Mouse (Mus musculus): ENCODE results near the gene Gm21973. TPM values are rescaled to one million over a fixed set of nuclear protein-coding genes. Genes with fewer than 3 reads are reported as not detected.

Gene Gm21973
- polyA plus RNA-seq, 1 experiment from 2014 or later, result not detected

- 72% methylated on average over 3 of the region's 3 CpGs for WGBS
- no peaks in the 10 kb centered on the region for H3K27me3 ChIP-seq
- no peaks in the 10 kb centered on the region for H3K36me3 ChIP-seq
- H3K9ac ChIP-seq, result no peak overlapping the region
- H3K4me1 ChIP-seq, result no peaks in the 10 kb centered on the region
- H3K4me3 ChIP-seq, result no peak overlapping the region
- ATAC-seq (ENCODE audit: low FRiP score), result no peak
- H3K4me2 ChIP-seq (replicated peaks), result no peak overlapping the region
- H3K27ac ChIP-seq, result no peak overlapping the region
- no peaks in the 10 kb centered on the region for H3K9me3 ChIP-seq (replicated peaks)
Measured at GRCm38 (mm10) chr15:10338606-10339005, 13.4 kb downstream of the Gm21973 start.

GRCm38 (mm10) chr15:10347044-10347443, 21.9 kb downstream of the Gm21973 start:
- Histone ChIP-seq H3K27ac (no peak overlapping the region), H3K9me3 (replicated peaks) (no peaks in the 10 kb centered on the region), H3K4me1 (no peaks in the 10 kb centered on the region), H3K4me2 (replicated peaks) (no peak overlapping the region), H3K36me3 (no peaks in the 10 kb centered on the region), H3K27me3 (no peaks in the 10 kb centered on the region), H3K9ac (no peak overlapping the region), H3K4me3 (no peak overlapping the region)
- no peak for ATAC-seq (ENCODE audit: low FRiP score)
- WGBS, result 89% methylated on average over 6 of the region's 6 CpGs

DNA sequence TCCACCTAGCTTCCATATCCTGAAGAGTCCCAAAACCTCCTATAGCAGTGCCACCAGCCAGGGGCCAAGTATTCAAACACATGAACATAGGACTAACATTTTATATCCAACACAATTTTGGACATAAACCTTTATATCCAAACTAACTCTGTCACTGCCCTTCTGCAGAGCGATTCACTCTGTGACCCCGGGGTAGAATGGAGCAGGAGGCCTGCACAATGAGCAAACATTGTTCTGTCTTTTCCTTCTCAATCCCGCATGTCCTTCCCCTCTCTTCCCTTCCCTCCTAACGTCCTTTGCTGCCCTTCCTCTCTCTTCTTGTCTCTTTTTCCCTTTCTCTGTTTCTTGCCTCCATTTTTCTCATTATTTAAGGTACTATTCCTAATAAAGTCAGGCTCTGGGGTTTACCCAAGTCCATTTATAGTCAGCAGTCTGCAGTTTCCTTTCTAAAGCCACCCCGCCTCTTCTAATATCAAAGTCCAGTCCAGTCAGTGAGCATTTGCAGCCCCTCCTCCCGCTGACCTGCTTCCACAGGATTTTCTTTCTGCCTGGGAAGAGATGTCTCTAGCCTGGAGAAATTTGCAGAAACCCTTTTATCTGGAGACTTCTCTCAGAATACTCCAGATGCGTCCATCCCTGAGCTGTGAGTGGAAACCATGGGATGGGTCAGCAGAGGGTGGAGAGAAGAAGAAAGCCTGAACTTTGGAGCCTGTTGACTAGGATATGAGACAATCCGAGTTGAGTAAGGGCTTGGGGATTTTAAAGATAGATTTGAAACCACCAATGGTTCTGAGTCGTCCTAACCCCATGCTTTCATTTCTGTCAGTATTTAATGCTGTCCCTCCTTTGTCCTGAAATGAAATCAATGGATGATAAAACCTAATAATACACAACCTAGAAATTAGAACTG, 33.1 kb downstream of the Gm21973 start, which contains the start of gene Agxt2:
Agxt2 (plus strand) TSS at position 494 of the 910 bp plus-strand sequence.
- Histone ChIP-seq H3K4me1 (no peaks in the 10 kb centered on the region), H3K27me3 (no peaks in the 10 kb centered on the region), H3K9me3 (replicated peaks) (no peaks in the 10 kb centered on the region), H3K27ac (no peak within 1 kb of the TSS), H3K4me2 (replicated peaks) (no peak within 1 kb of the TSS), H3K36me3 (no peaks in the 10 kb centered on the region), H3K4me3 (no peak within 1 kb of the TSS), H3K9ac (no peak within 1 kb of the TSS)
- no peak for ATAC-seq (ENCODE audit: low FRiP score)
- WGBS, result 82% methylated on average over 9 of the region's 9 CpGs

- H3K4me1 ChIP-seq, result no peaks in the 10 kb centered on the region
- H3K27ac ChIP-seq, result no peak overlapping the region
- H3K27me3 ChIP-seq, result no peaks in the 10 kb centered on the region
- 93% methylated on average over 2 of the region's 2 CpGs for WGBS
- H3K9me3 ChIP-seq (replicated peaks), result no peaks in the 10 kb centered on the region
- H3K4me3 ChIP-seq, result no peak overlapping the region
- H3K36me3 ChIP-seq, result no peaks in the 10 kb centered on the region
- ATAC-seq (ENCODE audit: low FRiP score), result no peak
- H3K4me2 ChIP-seq (replicated peaks), result no peak overlapping the region
- no peak overlapping the region for H3K9ac ChIP-seq
Measured at GRCm38 (mm10) chr15:10366331-10366730, 41.2 kb downstream of the Gm21973 start.

DNA sequence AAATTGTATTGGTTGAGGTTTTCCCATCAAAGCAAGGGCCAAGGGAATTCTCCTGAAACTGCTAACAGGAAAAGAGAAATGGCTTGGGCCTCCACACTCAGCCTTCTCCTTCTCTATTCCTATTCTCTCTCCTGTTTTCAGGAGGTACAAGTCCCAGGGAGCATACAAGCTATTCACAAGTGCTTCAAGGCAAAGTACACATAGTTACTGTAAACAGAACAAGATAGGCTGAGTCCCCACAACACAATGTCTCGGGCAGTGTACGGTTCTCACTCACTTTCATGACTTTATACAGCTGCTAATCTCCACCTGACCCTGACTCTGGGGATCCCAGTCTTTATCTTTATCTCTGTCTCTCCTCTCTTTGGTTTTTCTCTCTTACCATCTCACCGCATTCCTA, 50.2 kb downstream of the Gm21973 start:
- Histone ChIP-seq H3K9me3 (replicated peaks) (no peaks in the 10 kb centered on the region), H3K9ac (no peak overlapping the region), H3K36me3 (no peaks in the 10 kb centered on the region), H3K4me3 (no peak overlapping the region), H3K4me2 (replicated peaks) (no peak overlapping the region), H3K27ac (no peak overlapping the region), H3K4me1 (no peaks in the 10 kb centered on the region), H3K27me3 (no peaks in the 10 kb centered on the region)
- 83% methylated on average over 3 of the region's 3 CpGs for WGBS
- no peak for ATAC-seq (ENCODE audit: low FRiP score)

DNA sequence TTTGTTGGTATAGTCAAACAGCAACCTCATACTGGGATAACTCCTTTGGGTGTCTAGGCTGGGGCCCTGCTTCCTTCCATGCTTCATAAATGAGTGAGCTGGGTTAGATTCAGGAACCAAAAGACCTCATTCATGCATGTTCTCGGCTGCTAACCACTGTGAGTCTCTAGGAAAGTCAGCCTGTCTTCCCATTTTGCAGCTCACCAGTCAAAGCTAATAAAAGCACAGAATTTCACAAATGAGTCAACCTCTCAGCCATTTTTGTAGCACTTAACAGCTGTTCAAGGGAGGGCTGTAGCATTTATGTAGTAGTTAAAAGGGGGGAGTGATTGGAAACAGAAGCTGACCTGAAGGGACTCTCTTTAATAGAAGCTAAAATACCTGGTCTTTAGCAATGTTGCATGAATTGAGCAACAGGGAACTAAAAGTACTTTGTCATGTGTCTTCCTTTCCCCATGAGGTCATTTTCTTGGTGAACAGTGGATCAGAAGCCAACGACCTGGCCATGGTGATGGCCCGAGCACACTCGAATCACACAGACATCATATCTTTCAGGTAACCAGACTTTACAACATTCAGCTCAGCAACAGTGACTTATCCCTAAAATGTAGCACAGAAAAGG, 53.3 kb downstream of the Gm21973 start:
- no peaks in the 10 kb centered on the region for H3K9me3 ChIP-seq (replicated peaks)
- H3K4me3 ChIP-seq, result no peak overlapping the region
- H3K4me1 ChIP-seq, result no peaks in the 10 kb centered on the region
- H3K9ac ChIP-seq, result no peak overlapping the region
- ATAC-seq (ENCODE audit: low FRiP score), result no peak
- H3K27ac ChIP-seq, result no peak overlapping the region
- H3K36me3 ChIP-seq, result no peaks in the 10 kb centered on the region
- 83% methylated on average over 4 of the region's 4 CpGs for WGBS
- no peaks in the 10 kb centered on the region for H3K27me3 ChIP-seq
- no peak overlapping the region for H3K4me2 ChIP-seq (replicated peaks)

DNA sequence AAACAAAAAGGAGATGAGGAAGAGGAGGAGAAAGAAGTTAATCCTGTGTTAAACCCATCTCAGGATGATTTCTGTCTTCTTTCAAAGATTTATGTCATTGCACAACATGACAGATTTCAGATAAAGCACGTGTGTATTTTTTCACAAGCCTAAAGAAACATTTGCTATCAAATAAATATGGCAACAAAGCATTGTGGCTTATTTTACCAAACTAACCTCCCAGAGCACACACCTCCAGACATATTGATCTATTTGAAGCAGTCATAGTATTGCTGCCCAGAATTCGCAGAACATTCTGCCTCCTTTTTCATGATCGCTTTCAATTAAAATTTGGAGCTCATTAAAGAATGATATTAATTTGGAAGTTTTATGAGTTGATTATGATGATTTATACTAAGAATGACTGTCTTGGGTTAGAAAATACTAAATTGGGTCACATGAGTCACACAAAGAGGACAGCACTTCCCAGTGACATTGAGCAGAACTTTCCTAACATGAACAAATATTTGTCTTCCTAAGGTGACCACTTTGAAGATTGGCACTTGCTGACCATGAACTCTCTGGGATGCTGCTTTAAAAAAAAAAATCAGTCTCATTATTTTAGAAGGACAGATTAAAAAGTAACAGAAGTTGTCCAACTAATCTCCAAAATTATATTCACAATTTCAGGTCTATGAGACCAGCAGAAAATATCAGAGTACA, 54.7 kb downstream of the Gm21973 start:
- 89% methylated on average over 3 of the region's 3 CpGs for WGBS
- H3K4me3 ChIP-seq, result no peak overlapping the region
- H3K9me3 ChIP-seq (replicated peaks), result no peaks in the 10 kb centered on the region
- no peak overlapping the region for H3K4me2 ChIP-seq (replicated peaks)
- no peaks in the 10 kb centered on the region for H3K27me3 ChIP-seq
- H3K27ac ChIP-seq, result no peak overlapping the region
- no peak for ATAC-seq (ENCODE audit: low FRiP score)
- no peaks in the 10 kb centered on the region for H3K4me1 ChIP-seq
- no peaks in the 10 kb centered on the region for H3K36me3 ChIP-seq
- no peak overlapping the region for H3K9ac ChIP-seq

GRCm38 (mm10) chr15:10387263-10387662, 62.1 kb downstream of the Gm21973 start:
- Histone ChIP-seq H3K9ac (no peak overlapping the region), H3K4me1 (no peaks in the 10 kb centered on the region), H3K9me3 (replicated peaks) (no peaks in the 10 kb centered on the region), H3K4me2 (replicated peaks) (no peak overlapping the region), H3K36me3 (no peaks in the 10 kb centered on the region), H3K4me3 (no peak overlapping the region), H3K27me3 (no peaks in the 10 kb centered on the region), H3K27ac (no peak overlapping the region)
- no peak for ATAC-seq (ENCODE audit: low FRiP score)
- WGBS, result 77% methylated on average over 2 of the region's 2 CpGs

GRCm38 (mm10) chr15:10399795-10400194, 74.6 kb downstream of the Gm21973 start:
- Histone ChIP-seq H3K4me1 (no peaks in the 10 kb centered on the region), H3K4me3 (no peak overlapping the region), H3K9ac (no peak overlapping the region), H3K9me3 (replicated peaks) (no peaks in the 10 kb centered on the region), H3K27me3 (no peaks in the 10 kb centered on the region), H3K4me2 (replicated peaks) (no peak overlapping the region), H3K36me3 (no peaks in the 10 kb centered on the region), H3K27ac (no peak overlapping the region)
- WGBS, result 74% methylated on average over 2 of the region's 2 CpGs
- no peak for ATAC-seq (ENCODE audit: low FRiP score)

- WGBS, result 49% methylated on average over 3 of the region's 3 CpGs
- no peak overlapping the region for H3K4me3 ChIP-seq
- no peak overlapping the region for H3K9ac ChIP-seq
- no peaks in the 10 kb centered on the region for H3K4me1 ChIP-seq
- H3K27ac ChIP-seq, result no peak overlapping the region
- no peak for ATAC-seq (ENCODE audit: low FRiP score)
- no peak overlapping the region for H3K4me2 ChIP-seq (replicated peaks)
- no peaks in the 10 kb centered on the region for H3K36me3 ChIP-seq
- H3K9me3 ChIP-seq (replicated peaks), result no peaks in the 10 kb centered on the region
- H3K27me3 ChIP-seq, result no peaks in the 10 kb centered on the region
Measured at GRCm38 (mm10) chr15:10400415-10400814, 75.2 kb downstream of the Gm21973 start.

DNA sequence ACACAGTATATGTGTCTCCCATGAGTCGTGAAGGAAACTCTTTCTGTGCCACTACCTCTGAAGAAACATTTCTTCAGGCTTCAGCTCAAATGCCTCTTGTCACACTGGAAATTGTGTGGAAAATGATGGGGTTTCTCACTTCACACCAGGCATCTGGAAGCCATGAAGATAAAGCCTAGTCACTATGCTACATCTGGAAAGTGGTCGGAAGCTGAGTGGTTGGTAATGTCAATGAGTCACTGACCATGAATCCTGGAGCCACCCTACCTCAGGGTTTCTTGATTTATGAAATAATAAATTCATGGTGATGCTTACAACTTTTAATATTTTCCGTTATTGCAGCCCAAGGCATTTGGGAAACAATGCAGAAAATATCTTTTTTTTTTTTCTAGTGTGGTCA, 84.7 kb downstream of the Gm21973 start:
- H3K9ac ChIP-seq, result no peak overlapping the region
- no peak overlapping the region for H3K4me3 ChIP-seq
- H3K4me1 ChIP-seq, result no peaks in the 10 kb centered on the region
- ATAC-seq (ENCODE audit: low FRiP score), result no peak
- H3K9me3 ChIP-seq (replicated peaks), result no peaks in the 10 kb centered on the region
- WGBS, result 88% methylated on average over 3 of the region's 3 CpGs
- H3K4me2 ChIP-seq (replicated peaks), result no peak overlapping the region
- H3K36me3 ChIP-seq, result no peaks in the 10 kb centered on the region
- H3K27me3 ChIP-seq, result no peaks in the 10 kb centered on the region
- H3K27ac ChIP-seq, result no peak overlapping the region

- H3K27me3 ChIP-seq, result no peaks in the 10 kb centered on the region
- no peaks in the 10 kb centered on the region for H3K4me1 ChIP-seq
- H3K9me3 ChIP-seq (replicated peaks), result no peaks in the 10 kb centered on the region
- H3K36me3 ChIP-seq, result no peaks in the 10 kb centered on the region
- 93% methylated on average over 2 of the region's 2 CpGs for WGBS
- no peak for ATAC-seq (ENCODE audit: low FRiP score)
- H3K4me3 ChIP-seq, result no peak overlapping the region
- H3K27ac ChIP-seq, result no peak overlapping the region
- H3K9ac ChIP-seq, result no peak overlapping the region
- H3K4me2 ChIP-seq (replicated peaks), result no peak overlapping the region
Measured at GRCm38 (mm10) chr15:10410881-10411280, 85.7 kb downstream of the Gm21973 start.

All from hindbrain, embryonic 12.5 days (tissue).